Mouse (Mus musculus): ENCODE measurements around the gene Chordc1. TPM values are rescaled to one million over a fixed set of nuclear protein-coding genes. Genes with fewer than 3 reads are reported as not detected.
"Not testable (repeated sequence)": the region's sequence is repeated elsewhere in the genome, so short reads cannot be mapped to it uniquely, and the experiment has no call there.

Chordc1 gene
- 111 and 126 TPM in 2 replicates for polyA plus RNA-seq (2014; fragmentation: Nextera tagmentation; extraction: Ambion mirVana)

- no peaks in the 10 kb centered on the region for H3K27me3 ChIP-seq (ENCODE audit: control insufficient read depth, insufficient read depth, low read length)
- H3K4me2 ChIP-seq (ENCODE audit: low read length) = peak within 1 kb of the TSS; percentile 93
- WGBS = 3% methylated on average over 49 of the region's 49 CpGs
- H3K4me3 ChIP-seq (replicated peaks; ENCODE audit: low read depth, low read length) = peak within 1 kb of the TSS; percentile 61
- 0 out of 2 replicates have a peak, but pooled peaks cover 3% of the 10 kb centered on the region for H3K36me3 ChIP-seq (ENCODE audit: control insufficient read depth, insufficient read depth, low read length)
- H3K27ac ChIP-seq (replicated peaks; ENCODE audit: low read depth, low read length) = peak within 1 kb of the TSS; percentile 82
- no peaks in the 10 kb centered on the region for H3K9me3 ChIP-seq (ENCODE audit: control insufficient read depth, low read length)
- peak; percentile 99 for ATAC-seq (ENCODE audit: low FRiP score, low TSS enrichment)
- H3K4me1 ChIP-seq (ENCODE audit: control insufficient read depth, insufficient read depth, low read length) = peaks cover 15% of the 10 kb centered on the region
- peak; percentile 99 for DNase-seq
- peak within 1 kb of the TSS; percentile 75 for H3K9ac ChIP-seq (replicated peaks; ENCODE audit: low read length)
Measured at GRCm38 (mm10) chr9:18291571-18292429, at the start of gene Chordc1. Gene Chordc1, plus strand, starts transcription at chr9:18292125.

GRCm38 (mm10) chr9:18275901-18276300 lies 16.0 kb upstream of the Chordc1 start:
- H3K4me3 ChIP-seq (replicated peaks; ENCODE audit: low read depth, low read length) = no peak overlapping the region
- no peaks in the 10 kb centered on the region for H3K36me3 ChIP-seq (ENCODE audit: control insufficient read depth, insufficient read depth, low read length)
- no peaks in the 10 kb centered on the region for H3K9me3 ChIP-seq (ENCODE audit: control insufficient read depth, low read length)
- ATAC-seq (ENCODE audit: low FRiP score, low TSS enrichment) = no peak
- 91% methylated on average over 1 of the region's 1 CpGs for WGBS
- no peak overlapping the region for H3K4me2 ChIP-seq (ENCODE audit: low read length)
- H3K27ac ChIP-seq (replicated peaks; ENCODE audit: low read depth, low read length) = no peak overlapping the region
- no peak overlapping the region for H3K9ac ChIP-seq (replicated peaks; ENCODE audit: low read length)
- no peaks in the 10 kb centered on the region for H3K27me3 ChIP-seq (ENCODE audit: control insufficient read depth, insufficient read depth, low read length)
- DNase-seq = no peak
- no peaks in the 10 kb centered on the region for H3K4me1 ChIP-seq (ENCODE audit: control insufficient read depth, insufficient read depth, low read length)

- WGBS = 62% methylated on average over 2 of the region's 2 CpGs
- ATAC-seq (ENCODE audit: low FRiP score, low TSS enrichment) = no peak
- no peak overlapping the region for H3K4me2 ChIP-seq (ENCODE audit: low read length)
Measured at GRCm38 (mm10) chr9:18276844-18277243, 15.1 kb upstream of the Chordc1 start.

GRCm38 (mm10) chr9:18277497-18277896 lies 14.4 kb upstream of the Chordc1 start:
- WGBS = 43% methylated on average over 1 of the region's 1 CpGs

More at GRCm38 (mm10) chr9:18276844-18277243, 15.1 kb upstream of the Chordc1 start:
- DNase-seq = no peak
- Histone ChIP-seq H3K9me3 (ENCODE audit: control insufficient read depth, low read length) (no peaks in the 10 kb centered on the region), H3K4me3 (replicated peaks; ENCODE audit: low read depth, low read length) (no peak overlapping the region), H3K4me1 (ENCODE audit: control insufficient read depth, insufficient read depth, low read length) (no peaks in the 10 kb centered on the region), H3K27ac (replicated peaks; ENCODE audit: low read depth, low read length) (no peak overlapping the region), H3K9ac (replicated peaks; ENCODE audit: low read length) (no peak overlapping the region), H3K27me3 (ENCODE audit: control insufficient read depth, insufficient read depth, low read length) (no peaks in the 10 kb centered on the region), H3K36me3 (ENCODE audit: control insufficient read depth, insufficient read depth, low read length) (no peaks in the 10 kb centered on the region)

GRCm38 (mm10) chr9:18278693-18279092 lies 13.2 kb upstream of the Chordc1 start:
- H3K36me3 ChIP-seq (ENCODE audit: control insufficient read depth, insufficient read depth, low read length); H3K27me3 ChIP-seq (ENCODE audit: control insufficient read depth, insufficient read depth, low read length); H3K4me1 ChIP-seq (ENCODE audit: control insufficient read depth, insufficient read depth, low read length); H3K27ac ChIP-seq (replicated peaks; ENCODE audit: low read depth, low read length); H3K9me3 ChIP-seq (ENCODE audit: control insufficient read depth, low read length); DNase-seq; H3K9ac ChIP-seq (replicated peaks; ENCODE audit: low read length); H3K4me3 ChIP-seq (replicated peaks; ENCODE audit: low read depth, low read length); H3K4me2 ChIP-seq (ENCODE audit: low read length); ATAC-seq (ENCODE audit: low FRiP score, low TSS enrichment): not testable (repeated sequence)
- WGBS = 34% methylated on average over 5 of the region's 5 CpGs

More at GRCm38 (mm10) chr9:18277497-18277896, 14.4 kb upstream of the Chordc1 start:
- Histone ChIP-seq H3K9ac (replicated peaks; ENCODE audit: low read length) (no peak overlapping the region), H3K36me3 (ENCODE audit: control insufficient read depth, insufficient read depth, low read length) (no peaks in the 10 kb centered on the region), H3K4me2 (ENCODE audit: low read length) (no peak overlapping the region), H3K27ac (replicated peaks; ENCODE audit: low read depth, low read length) (no peak overlapping the region), H3K9me3 (ENCODE audit: control insufficient read depth, low read length) (no peaks in the 10 kb centered on the region), H3K27me3 (ENCODE audit: control insufficient read depth, insufficient read depth, low read length) (no peaks in the 10 kb centered on the region), H3K4me1 (ENCODE audit: control insufficient read depth, insufficient read depth, low read length) (no peaks in the 10 kb centered on the region), H3K4me3 (replicated peaks; ENCODE audit: low read depth, low read length) (no peak overlapping the region)
- DNase-seq (peak; percentile 81), ATAC-seq (ENCODE audit: low FRiP score, low TSS enrichment) (no peak; the same call in 1 of the 2 replicates)

GRCm38 (mm10) chr9:18292443-18292922 lies 558 bp downstream of the Chordc1 start:
- Histone ChIP-seq H3K4me3 (replicated peaks; ENCODE audit: low read depth, low read length) (peak overlapping the region; percentile 61), H3K36me3 (ENCODE audit: control insufficient read depth, insufficient read depth, low read length) (peaks cover 6% of the 10 kb centered on the region; the same call in 1 of the 2 replicates), H3K27ac (replicated peaks; ENCODE audit: low read depth, low read length) (peak overlapping the region; percentile 82), H3K4me1 (ENCODE audit: control insufficient read depth, insufficient read depth, low read length) (peaks cover 15% of the 10 kb centered on the region), H3K9me3 (ENCODE audit: control insufficient read depth, low read length) (no peaks in the 10 kb centered on the region), H3K27me3 (ENCODE audit: control insufficient read depth, insufficient read depth, low read length) (no peaks in the 10 kb centered on the region), H3K9ac (replicated peaks; ENCODE audit: low read length) (peak overlapping the region; percentile 75), H3K4me2 (ENCODE audit: low read length) (peak overlapping the region; percentile 93)
- WGBS = 2% methylated on average over 24 of the region's 24 CpGs
- ATAC-seq (ENCODE audit: low FRiP score, low TSS enrichment) (no peak; the same call in 1 of the 2 replicates), DNase-seq (no peak)

- H3K36me3 ChIP-seq (ENCODE audit: control insufficient read depth, insufficient read depth, low read length) = peaks cover 6% of the 10 kb centered on the region; the same call in 1 of the 2 replicates
- DNase-seq = no peak
- H3K9me3 ChIP-seq (ENCODE audit: control insufficient read depth, low read length) = no peaks in the 10 kb centered on the region
- H3K27me3 ChIP-seq (ENCODE audit: control insufficient read depth, insufficient read depth, low read length) = no peaks in the 10 kb centered on the region
- peak overlapping the region; percentile 75 for H3K9ac ChIP-seq (replicated peaks; ENCODE audit: low read length)
- H3K4me3 ChIP-seq (replicated peaks; ENCODE audit: low read depth, low read length) = peak overlapping the region; percentile 61
- no peak for ATAC-seq (ENCODE audit: low FRiP score, low TSS enrichment)
- peak overlapping the region; percentile 93 for H3K4me2 ChIP-seq (ENCODE audit: low read length)
- H3K4me1 ChIP-seq (ENCODE audit: control insufficient read depth, insufficient read depth, low read length) = peaks cover 15% of the 10 kb centered on the region
- H3K27ac ChIP-seq (replicated peaks; ENCODE audit: low read depth, low read length) = no peak overlapping the region
- WGBS = 52% methylated on average over 6 of the region's 6 CpGs
Measured at GRCm38 (mm10) chr9:18293026-18293781, 1.3 kb downstream of the Chordc1 start.

- H3K36me3 ChIP-seq (ENCODE audit: control insufficient read depth, insufficient read depth, low read length) = peaks cover 51% of the 10 kb centered on the region
- no peaks in the 10 kb centered on the region for H3K9me3 ChIP-seq (ENCODE audit: control insufficient read depth, low read length)
- DNase-seq (no peak), ATAC-seq (ENCODE audit: low FRiP score, low TSS enrichment) (no peak)
- 94% methylated on average over 6 of the region's 6 CpGs for WGBS
- no peak overlapping the region for H3K4me3 ChIP-seq (replicated peaks; ENCODE audit: low read depth, low read length)
- H3K4me2 ChIP-seq (ENCODE audit: low read length) = no peak overlapping the region
- peaks cover 12% of the 10 kb centered on the region for H3K4me1 ChIP-seq (ENCODE audit: control insufficient read depth, insufficient read depth, low read length)
- H3K9ac ChIP-seq (replicated peaks; ENCODE audit: low read length) = no peak overlapping the region
- H3K27me3 ChIP-seq (ENCODE audit: control insufficient read depth, insufficient read depth, low read length) = no peaks in the 10 kb centered on the region
- no peak overlapping the region for H3K27ac ChIP-seq (replicated peaks; ENCODE audit: low read depth, low read length)
Measured at GRCm38 (mm10) chr9:18298301-18298700, 6.4 kb downstream of the Chordc1 start.
